Mouse (Mus musculus): ENCODE measurements around the gene Kcnk3.

The Kcnk3 gene

DNA sequence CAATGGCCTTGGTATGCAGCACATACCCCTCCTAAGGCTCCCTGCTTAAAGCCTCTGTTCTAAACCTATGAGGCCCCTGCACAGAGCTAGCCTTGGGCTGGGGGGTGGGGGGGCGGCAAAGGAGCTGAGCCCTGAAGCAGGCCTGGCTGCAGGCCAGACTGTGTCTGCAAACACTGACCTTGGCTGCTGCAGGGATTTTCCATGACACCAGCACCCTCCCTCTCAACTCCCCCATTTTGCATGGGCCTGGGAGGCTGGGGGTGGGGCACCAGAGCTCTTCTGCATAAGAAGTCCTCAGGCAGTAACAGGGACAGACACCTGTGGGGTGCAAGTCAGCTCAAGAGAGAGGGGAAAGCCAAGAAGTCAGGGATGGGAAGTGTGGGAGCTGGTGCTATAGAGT, 26.3 kb downstream of the Kcnk3 start:
- DNase-seq (ENCODE audit: low spot score), result no peak

DNA sequence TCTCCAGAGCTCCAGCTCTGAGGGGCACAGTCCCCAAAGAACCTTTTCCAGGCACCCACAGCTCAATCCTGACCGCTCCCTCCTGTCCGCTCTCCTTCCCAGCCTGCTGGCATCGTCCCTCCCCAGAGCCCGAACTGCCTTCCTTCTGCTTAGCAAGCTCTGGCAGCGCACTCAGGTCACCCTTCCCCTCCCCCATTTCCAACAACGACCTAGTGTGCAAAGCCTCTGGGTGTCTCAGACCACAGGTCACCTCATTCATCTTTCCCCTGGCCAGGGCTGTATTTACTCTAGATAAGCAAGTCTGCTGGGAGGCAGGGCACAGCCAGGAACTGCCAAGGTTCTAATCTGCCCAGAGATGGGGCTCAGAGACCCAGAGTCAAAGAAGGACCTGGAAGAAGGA, 27.4 kb downstream of the Kcnk3 start:
- no peak for DNase-seq (ENCODE audit: low spot score)

DNA sequence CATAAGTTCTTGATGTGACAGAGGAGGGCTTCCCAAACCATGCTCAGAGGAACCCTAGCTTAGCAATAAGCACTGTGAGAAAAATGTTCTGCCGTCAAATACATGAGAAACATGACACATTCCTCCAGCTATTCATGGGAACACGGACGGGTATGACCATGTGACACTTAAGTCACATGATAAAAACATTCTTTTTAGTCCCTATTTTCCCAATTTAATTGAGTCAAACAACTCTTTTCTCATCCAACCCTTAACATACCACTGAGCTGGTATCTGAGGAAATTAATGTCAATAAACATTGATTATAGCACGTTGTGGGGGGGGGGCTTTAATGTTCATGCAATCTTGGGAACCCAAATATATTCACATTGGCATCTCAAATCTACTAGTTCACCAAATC, 27.8 kb downstream of the Kcnk3 start:
- DNase-seq (ENCODE audit: low spot score), result no peak

DNA sequence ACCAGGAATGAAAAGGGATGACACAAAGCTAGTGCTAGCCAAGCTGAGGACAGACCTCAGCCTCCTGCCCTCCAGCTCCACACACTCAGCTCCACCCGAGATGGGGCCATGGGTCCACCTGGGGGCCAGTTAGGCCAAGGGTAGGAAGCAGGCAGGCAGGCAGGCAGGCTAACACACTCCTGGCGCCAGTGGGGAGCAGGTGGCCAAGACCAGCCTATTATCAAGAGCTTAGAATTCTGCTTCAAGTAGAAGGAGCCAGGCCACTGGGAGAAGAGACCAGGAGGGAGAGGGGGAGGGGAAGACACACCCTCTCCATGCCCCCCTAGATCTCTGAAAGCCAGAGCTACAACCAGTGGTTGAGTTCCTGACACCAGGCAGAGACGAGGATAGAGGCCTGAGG, 28.7 kb downstream of the Kcnk3 start:
- DNase-seq (ENCODE audit: low spot score), result no peak

DNA sequence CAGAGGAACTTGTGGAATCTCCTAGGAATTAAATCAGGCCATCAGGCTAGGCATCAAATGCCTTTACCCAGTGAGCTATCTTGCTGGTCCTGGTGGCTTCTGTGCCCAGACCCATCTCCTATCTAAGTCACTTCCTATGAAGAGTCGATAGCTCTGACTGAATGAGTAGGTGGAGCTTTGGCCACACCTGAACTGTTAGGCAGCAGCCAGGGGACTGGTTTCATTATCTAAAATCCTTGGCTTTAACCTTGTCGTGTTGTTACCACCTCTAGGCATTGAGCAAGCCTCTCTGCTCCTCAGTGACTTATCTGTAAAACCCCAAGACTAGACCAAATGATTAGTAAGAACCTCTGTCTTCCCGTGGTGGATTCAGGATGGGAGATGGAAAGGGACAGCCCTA, 29.4 kb downstream of the Kcnk3 start:
- DNase-seq (ENCODE audit: low spot score), result no peak

DNA sequence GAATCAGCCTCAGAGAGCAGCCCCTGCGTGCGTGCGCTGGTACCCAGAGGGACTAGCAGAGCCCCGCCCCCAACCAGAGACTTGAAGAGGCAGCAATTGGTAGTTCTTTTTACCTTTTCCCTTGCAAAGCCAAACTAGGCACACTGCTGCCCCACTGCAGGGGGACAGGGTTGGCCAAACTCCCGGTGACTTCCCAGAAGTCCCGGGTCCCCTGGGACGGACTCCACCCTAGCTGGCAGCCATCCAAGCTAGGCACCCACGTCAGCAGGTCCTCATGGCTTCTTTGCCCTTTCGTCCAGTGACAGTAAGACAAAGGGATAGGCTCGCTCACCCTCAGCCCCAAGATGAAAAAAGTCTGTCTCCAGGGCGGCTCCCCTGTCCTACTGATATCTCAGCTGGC, 29.9 kb downstream of the Kcnk3 start:
- peak; percentile 14 for DNase-seq (ENCODE audit: low spot score)

DNA sequence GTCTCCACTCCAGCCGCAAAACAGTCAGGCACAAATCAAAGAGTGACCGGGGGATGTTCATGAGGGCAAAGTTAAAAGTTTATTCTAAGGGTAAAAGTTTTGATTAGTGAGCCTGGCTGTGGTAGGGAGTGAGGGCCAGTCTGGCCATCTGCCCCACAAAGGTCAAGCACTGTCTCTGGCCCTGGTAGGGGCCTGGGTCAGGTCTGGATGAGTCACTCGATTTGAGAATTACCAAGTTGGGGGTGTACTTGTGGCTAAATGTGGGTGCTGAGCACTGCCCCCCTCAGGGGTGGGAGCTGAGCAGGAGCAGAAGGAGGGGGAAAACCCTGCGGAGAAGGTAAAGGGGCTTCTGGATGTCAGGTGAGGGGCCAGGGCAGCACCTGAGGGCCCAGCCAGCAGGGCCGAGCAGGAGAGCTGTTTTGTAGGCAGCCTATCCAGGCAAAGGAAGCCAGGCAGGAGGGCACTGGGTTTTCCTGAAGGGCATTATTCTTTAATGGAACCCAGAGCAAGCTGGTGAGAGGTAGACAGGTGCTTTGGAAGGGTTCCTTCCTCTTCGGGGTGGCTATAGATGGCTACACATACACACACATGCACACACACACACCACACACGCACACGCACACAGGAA, 30.5 kb downstream of the Kcnk3 start:
- no peak for DNase-seq (ENCODE audit: low spot score)

DNA sequence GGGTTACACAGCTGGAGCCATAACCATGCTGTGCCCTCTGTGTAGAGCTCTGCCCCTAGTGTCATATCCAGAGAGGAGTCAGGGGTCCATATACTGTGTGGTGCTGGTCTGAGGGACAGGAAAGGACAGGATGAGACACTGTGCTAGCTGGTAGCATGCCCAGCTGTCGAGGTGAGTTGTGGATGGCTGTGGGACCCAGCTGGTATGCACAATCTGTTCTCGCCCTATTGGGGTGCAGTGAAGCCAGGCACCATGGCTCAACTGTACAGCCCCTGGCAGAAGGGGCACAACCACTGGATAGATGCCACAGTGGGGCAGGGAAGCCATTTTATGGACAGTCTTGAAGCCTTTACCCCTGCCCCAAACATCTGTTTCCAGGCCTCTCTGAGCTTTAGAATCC, 31.2 kb downstream of the Kcnk3 start:
- DNase-seq (ENCODE audit: low spot score), result no peak

DNA sequence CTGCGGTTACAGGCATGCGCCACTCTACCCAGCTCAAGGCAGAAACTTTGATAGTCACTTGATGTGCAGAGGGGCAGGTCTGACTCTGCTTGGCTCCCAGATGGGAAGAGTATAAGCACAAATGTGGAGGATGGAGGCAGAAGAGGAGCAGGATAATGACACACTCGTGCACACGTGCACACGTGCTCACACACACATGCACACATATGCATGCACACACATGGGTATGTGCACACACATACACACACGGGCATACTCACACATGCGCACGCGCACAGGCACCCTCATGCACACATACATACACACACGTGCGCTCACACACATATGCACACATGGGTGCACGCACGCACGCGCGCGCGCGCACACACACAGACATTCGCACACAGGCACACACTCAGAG, 32.6 kb downstream of the Kcnk3 start:
- DNase-seq (ENCODE audit: low spot score), result no peak

DNA sequence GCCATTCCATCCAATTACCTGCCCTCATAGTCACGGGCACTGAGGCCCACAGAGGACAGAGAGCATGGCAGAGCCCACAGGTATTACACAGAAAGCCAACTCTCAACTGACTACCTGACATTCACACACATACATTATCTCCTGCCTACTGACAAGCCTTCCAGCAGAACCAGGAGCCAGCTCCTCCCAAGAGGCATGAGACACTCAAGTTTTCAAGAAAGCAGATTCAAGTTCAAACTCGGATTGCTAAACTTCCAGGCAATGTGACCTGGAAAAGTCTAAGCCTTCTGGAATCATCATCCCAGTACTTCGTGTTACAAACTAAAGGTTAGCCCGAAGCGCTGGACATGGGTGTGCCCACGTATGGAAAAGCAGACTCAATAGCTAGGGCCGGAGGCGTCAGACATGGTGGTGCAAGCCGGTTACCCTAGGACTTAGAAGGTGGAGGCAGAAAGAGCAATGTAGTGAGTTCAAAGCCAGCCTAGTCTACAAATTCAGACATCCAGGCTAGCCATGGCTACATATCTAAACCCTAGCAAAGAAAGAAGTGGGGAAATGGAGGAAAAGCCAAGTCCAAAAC, 33.3 kb downstream of the Kcnk3 start:
- DNase-seq (ENCODE audit: low spot score), result no peak

DNA sequence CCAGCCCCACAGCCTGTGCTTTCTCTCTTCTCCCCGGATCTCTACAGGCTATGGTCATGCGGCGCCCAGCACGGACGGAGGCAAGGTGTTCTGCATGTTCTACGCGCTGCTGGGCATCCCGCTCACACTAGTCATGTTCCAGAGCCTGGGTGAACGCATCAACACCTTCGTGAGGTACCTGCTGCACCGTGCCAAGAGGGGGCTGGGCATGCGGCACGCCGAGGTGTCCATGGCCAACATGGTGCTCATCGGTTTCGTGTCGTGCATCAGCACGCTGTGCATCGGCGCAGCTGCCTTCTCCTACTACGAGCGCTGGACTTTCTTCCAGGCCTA, 33.8 kb downstream of the Kcnk3 start:
- DNase-seq (ENCODE audit: low spot score), result no peak

DNA sequence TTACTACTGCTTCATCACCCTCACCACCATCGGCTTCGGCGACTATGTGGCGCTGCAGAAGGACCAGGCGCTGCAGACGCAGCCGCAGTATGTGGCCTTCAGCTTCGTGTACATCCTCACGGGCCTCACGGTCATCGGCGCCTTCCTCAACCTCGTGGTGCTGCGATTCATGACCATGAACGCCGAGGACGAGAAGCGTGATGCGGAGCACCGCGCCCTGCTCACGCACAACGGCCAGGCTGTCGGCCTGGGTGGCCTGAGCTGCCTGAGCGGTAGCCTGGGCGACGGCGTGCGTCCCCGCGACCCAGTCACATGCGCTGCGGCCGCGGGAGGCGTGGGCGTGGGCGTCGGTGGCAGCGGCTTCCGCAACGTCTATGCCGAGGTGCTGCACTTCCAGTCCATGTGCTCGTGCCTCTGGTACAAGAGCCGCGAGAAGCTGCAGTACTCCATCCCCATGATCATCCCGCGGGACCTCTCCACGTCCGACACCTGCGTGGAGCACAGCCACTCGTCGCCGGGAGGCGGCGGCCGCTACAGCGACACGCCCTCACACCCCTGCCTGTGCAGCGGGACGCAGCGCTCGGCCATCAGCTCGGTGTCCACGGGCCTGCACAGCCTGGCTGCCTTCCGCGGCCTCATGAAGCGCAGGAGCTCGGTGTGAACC, 34.3 kb downstream of the Kcnk3 start:
- no peak for DNase-seq (ENCODE audit: low spot score)

DNA sequence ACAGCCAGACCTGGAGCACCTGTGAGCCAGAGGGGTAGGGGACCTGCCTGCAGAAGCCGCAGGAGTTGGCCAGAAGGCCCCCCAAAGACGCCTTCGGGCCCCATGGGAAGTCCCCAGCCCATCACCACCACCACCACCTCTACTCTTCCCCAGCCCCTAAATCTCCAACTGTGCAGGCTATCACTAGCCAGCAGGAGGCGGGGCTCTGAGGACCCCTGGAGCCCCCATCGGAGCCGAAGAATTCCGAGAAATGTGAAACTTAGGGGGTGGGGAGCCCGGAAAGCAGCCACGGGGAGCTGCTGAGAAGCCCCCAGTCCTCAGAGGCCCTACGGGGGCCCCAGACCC, 34.8 kb downstream of the Kcnk3 start:
- DNase-seq (ENCODE audit: low spot score), result no peak

DNA sequence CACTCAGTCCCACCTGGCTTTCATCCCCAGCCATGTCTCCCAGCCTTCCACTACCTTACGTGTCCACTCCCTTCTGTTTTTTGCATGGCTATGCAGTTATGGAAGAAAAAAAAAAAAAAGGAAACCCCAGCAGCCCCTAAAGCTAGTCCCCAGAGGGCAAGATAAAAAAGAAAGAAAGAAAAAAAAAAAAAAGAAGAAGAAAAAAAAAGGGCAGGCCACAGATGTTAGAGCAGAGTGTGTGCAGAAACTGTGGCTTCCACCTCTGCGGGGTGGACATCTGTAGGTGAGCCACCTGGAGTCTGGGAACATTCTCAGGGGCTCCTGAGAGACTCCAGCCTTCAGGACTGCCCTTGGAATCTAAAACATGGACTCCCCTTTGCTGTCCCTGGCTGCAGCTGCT, 35.4 kb downstream of the Kcnk3 start:
- no peak for DNase-seq (ENCODE audit: low spot score)

DNA sequence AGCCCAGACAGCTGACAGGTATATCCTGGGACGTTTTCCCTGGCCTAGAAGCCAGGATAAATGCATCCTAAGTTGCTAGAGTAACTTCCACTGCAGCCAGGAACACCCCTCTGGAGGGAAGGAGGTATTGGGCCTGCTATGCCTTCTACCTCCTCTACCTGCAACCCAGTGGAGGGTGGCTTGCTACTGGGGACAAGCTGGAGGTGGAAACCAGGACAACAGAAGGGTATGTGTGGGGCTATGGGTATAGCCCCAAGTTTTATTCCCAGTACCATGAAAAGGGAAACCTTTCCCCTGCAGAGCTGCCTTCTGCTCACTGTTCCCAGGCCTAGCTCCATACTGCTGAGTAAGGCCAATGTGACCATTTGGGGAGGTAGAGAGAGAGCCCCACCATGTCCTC, 36.3 kb downstream of the Kcnk3 start:
- no peak for DNase-seq (ENCODE audit: low spot score)

DNA sequence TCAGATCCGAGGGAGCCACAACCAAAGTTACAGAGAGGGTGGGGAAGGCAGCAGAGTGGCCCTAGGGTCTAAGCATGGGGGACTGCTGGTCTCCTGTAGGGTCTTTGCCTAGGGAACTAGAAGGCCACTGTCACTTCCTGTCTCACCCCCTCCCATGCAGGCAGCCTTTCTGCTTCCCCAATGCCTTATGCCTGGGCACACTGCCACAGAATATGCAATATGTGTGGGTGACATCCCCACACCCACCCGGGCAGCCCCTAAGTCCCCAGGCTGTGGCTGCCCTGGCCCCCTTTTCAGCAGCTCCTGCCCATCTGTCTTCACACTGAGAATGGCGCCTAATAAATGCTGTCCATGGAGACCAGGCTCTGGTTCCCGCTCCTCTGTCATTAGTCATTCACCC, 36.9 kb downstream of the Kcnk3 start:
- no peak for DNase-seq (ENCODE audit: low spot score)

DNA sequence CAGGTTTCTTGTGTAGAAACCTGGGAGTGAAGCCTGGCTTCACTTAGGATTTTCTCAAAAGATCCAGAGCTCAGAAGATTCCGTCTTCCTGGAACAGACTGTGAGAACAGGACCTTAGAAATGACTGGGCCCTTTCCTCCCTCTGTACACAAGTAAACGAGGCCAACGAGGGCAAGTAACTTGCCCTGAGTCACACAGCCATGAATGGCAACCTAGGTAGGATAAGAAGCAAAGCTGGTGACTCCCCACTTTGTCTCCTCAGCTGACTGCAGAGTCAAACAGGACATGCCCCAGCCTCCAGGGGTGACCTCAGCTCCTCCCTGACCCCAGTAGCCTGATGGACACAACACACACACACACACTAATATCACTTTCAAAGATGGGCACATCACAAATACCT, 37.4 kb downstream of the Kcnk3 start:
- DNase-seq (ENCODE audit: low spot score), result no peak

DNA sequence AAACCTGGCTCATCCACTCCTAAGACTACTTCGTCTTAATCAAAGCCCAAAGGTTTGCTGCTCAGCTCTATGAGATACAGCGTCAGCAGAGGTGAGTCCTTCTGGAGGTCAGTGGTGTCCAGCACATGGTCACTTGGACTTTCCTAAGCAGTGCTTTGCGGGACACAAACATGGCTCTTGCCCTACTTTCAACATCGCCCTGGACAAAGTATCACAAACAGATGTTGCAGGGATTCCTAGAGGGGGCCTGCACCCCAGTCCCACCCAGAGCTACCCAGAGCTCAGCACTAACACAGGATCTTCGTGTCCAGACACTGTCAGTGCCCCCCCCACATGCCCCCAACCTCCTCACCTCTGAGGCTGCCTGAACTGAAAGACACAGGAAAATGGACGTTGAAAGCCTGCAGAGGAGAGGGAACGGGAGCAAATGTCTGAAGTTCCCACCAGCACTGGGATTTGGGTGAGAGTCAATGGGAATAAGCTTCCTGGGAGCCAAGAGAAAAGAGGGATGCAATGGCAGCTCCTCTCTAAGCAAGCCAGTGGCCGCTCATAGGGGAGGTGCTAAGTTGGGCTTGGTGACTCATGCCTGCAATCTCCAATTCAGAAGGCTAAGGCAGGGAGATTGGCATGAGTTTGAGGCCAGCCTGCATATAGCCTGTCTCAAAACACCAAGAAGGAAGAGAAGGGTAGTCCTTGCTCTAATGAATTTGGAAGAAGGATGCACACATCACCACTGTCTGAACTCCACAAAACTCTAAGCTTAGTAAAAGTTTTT, 38.5 kb downstream of the Kcnk3 start:
- DNase-seq (ENCODE audit: low spot score), result no peak

DNA sequence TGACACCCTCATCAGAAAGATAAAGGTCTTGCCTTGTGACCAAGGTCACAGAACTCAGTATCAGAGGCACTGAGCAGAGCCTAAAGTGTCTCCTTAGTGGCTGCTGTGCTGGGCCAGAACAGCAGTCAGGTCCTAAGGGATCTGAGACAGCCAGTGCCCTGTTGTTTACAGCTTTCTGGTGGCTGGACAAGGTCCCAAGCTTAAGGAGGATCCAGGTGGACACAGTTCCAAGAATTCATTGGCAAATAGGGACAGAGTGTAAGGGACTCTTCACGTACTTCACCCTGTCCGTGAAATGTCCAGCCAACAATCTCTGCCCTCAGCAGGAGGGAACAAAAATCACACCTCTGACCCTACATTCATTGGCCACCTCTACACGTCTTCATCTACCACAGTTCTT, 40.5 kb downstream of the Kcnk3 start:
- DNase-seq (ENCODE audit: low spot score), result no peak

DNA sequence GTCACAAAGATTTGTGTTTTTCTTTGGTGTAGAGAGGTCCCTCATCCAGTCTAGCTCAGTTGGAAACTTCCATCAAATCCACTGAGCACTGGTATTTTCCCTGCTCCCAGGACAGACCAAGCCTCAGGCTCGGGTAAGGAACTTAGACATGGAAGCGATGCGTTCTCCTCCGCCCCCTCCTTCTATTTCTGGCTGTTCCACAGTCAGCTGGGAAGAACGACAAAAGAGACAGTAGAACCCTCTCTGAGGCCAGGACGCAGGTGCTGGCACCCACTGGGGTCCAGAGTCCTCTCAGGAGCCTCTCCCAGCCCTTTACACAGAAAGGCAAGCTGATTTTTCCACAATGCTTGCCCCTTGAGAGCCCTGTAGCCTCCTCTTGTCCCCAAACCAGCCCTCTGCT, 42.4 kb downstream of the Kcnk3 start:
- DNase-seq (ENCODE audit: low spot score), result no peak

DNA sequence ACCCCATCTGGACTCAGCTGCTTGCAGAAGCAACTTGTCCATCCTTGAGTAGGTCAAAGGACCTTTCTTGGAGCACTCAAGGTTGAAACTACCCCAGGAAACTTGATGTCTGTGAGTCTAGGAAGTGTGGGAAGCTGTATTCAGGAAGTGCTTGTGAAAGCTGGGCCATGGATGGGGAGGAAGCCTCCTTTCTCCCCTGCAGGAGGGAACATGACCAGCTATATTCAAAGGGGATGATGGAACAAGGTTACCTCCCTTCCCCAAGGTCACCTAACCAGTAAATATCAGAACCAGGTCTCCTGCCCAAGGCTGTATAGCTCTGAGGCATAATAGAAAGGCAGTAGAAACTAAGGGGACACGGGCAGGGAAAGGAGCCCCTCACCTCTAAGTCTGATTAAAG, 44.2 kb downstream of the Kcnk3 start:
- no peak for DNase-seq (ENCODE audit: low spot score)

DNA sequence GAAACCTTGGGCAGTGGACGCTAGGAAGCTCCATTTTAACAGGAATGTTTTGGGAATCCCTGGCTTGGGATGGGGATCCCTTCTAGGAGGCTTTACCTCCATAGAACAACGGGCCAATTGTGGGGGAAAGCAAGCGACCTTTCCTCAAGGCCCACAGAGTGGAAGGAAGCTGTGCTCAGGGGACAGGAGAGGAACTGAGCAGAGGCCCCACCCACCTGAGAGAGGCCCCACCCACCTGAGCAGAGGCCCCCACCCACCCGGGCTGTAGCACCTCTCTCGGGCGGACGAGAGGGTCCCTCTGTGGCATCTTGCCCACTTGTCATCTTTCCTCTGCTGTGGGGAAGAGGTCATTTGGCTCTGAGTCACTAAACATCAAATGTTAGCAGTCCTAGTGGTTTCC, 49.0 kb downstream of the Kcnk3 start:
- DNase-seq (ENCODE audit: low spot score), result no peak

DNA sequence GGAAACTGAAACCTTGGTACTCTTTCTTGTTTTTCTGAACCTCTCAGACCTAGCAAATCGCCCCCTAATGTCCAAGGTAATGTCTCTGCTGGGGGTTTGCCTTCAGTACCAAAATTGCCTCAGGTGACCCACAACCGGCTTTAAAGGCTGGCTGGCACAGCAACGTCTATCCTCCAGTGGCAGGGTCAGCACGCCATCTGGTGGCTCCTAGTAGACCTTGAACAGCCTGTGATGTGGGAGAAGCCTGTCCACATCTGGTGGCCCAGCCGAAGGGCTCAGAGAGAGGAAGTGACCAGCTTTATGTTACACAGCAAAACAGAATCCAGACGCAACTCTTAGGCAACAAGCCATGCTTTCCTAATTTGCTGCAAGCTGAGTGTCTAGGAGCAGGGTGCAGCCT, 50.1 kb downstream of the Kcnk3 start:
- DNase-seq (ENCODE audit: low spot score), result peak; percentile 71
